Mouse (Mus musculus): ENCODE data around the gene Prnp. TPM values are rescaled to one million over a fixed set of nuclear protein-coding genes. Genes with fewer than 3 reads are reported as not detected.

Gene Prnp
- polyA plus RNA-seq, 1 experiment = 8.8 TPM

DNA sequence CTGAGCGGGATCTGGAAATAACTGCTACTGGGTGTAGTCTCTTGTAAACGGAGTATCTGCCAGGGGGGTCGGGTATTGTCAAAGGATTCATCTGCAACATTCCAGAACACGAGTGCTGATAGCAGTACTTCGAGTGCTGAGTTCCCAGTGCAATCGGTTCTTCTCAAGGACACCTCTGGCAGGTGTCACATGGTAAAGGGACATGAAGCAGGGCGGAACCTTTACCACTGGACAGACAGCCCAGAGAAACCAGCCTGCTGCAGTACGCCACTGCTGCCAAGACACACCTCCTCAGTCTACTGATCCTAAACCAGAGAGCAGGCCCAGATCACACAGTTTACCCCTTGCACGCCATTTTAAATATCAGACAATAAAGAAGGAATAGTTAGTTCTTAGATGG lies 45.1 kb downstream of the Prnp start:
- H3K9me3 ChIP-seq = no peaks in the 10 kb centered on the region
- TF ChIP-seq GATA1 (IDR thresholded peaks at IDR 0.05; ENCODE audit: borderline replicate concordance, low read length) (no peak), FLI1 (IDR thresholded peaks at IDR 0.05; ENCODE audit: low read length) (no peak)
- peak overlapping the region; percentile 80 for H3K4me3 ChIP-seq (replicated peaks)
- no peaks in the 10 kb centered on the region for H3K36me3 ChIP-seq (replicated peaks; ENCODE audit: low read length)
- H3K4me1 ChIP-seq = peaks cover 27% of the 10 kb centered on the region
- H3K27me3 ChIP-seq (replicated peaks) = peaks cover 65% of the 10 kb centered on the region

DNA sequence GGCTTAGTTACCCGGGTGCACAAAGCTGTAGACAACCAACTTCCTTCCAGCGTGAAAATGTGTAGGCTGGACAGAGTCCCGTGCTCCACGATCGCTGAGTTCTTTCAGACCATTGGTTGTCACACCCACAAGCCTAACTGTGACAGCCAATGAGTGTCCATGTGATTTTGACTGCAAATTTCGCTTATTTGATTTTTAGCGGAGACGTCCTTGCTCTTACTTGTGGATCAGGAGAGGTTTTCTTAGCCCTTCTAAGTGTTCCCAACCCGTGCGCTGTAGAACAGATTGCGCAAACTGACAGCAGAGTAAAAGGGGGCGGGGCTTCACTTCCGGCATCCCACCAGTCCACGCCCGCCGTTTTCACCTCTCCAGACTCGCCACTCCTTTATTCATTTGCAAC lies 45.5 kb downstream of the Prnp start:
- Histone ChIP-seq H3K36me3 (replicated peaks; ENCODE audit: low read length) (no peaks in the 10 kb centered on the region), H3K4me1 (peaks cover 23% of the 10 kb centered on the region), H3K4me3 (replicated peaks) (peak overlapping the region; percentile 80), H3K9me3 (no peaks in the 10 kb centered on the region), H3K27me3 (replicated peaks) (peaks cover 63% of the 10 kb centered on the region)
- TF ChIP-seq FLI1 (IDR thresholded peaks at IDR 0.05; ENCODE audit: low read length) (no peak), GATA1 (IDR thresholded peaks at IDR 0.05; ENCODE audit: borderline replicate concordance, low read length) (no peak)

DNA sequence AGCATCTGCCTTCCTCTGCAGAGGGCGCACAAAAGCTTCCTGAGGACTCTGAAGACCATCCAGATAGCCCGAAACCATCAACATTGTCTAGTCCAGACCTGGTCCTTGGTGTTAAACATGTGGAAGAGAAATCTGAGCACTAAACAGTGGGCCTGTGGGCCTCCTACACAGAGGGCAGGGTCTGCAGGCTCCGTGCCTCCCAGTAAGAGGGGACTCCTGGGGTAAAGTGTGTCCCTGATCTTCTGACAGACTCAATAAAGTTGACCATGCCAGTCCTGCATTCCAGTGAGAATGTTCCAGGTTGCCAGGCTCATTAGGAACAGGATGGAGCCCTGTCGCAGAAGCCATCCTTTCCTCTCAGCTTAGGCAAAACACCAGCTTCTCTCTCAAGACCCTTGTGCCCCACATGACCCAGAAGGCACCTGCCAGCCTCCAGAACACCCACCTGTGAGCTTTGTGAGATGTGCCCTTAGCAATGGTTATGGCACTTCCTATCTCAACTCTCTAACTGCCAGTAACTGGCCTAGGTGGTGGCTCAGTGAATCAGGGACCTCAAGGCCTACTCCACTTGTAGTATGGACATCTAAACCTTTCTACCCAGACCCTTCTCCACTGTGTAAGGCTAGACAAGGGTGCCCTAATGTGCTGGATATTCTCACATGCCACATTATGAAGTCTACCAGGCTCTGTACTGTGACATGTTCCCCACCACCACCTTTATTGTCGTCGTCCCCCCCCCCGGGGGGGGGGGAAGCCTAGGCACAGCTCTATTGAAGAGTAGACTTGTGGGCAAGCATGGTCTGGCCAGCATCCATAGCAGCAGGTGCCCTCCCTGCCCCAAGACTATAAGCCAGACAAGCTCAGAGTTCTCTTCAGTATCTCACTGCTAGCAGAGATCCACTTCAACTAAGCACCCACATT lies 46.9 kb downstream of the Prnp start:
- no peak for TF ChIP-seq GATA1 (IDR thresholded peaks at IDR 0.05; ENCODE audit: borderline replicate concordance, low read length)
- TF ChIP-seq FLI1 (IDR thresholded peaks at IDR 0.05; ENCODE audit: low read length) = no peak
- Histone ChIP-seq H3K9me3 (peaks cover under 1% of the 10 kb centered on the region; the same call in 1 of the 2 replicates), H3K4me3 (replicated peaks) (no peak overlapping the region), H3K36me3 (replicated peaks; ENCODE audit: low read length) (no peaks in the 10 kb centered on the region), H3K27me3 (replicated peaks) (peaks cover 57% of the 10 kb centered on the region), H3K4me1 (peaks cover 17% of the 10 kb centered on the region)

DNA sequence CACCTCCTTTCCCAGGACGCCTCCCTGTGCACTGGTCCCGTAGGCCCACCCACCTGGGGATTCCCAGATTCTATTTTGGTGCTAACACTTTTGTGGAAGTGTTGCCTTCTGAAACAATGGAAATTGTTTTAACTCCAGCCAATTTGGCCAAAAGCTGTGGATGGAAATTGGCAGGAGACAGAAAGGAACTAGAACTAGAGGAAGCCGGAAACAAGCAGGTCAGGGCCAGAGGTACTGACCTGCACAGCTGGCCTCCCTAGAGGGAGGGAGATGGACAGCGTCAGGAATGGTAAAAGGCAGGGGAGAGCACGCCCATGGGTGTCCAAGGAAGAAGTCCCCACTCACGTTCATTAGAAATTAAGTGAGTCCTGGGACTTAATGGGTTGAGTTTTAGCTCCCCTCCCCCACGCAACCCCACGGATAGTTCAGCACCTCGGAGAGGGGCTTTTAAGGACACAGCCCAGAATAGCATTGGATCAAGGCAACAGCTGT lies 48.0 kb downstream of the Prnp start:
- Histone ChIP-seq H3K27me3 (replicated peaks) (peaks cover 50% of the 10 kb centered on the region), H3K9me3 (peaks cover 8% of the 10 kb centered on the region), H3K4me1 (peaks cover 17% of the 10 kb centered on the region), H3K36me3 (replicated peaks; ENCODE audit: low read length) (no peaks in the 10 kb centered on the region), H3K4me3 (replicated peaks) (no peak overlapping the region)
- TF ChIP-seq GATA1 (IDR thresholded peaks at IDR 0.05; ENCODE audit: borderline replicate concordance, low read length) = no peak

DNA sequence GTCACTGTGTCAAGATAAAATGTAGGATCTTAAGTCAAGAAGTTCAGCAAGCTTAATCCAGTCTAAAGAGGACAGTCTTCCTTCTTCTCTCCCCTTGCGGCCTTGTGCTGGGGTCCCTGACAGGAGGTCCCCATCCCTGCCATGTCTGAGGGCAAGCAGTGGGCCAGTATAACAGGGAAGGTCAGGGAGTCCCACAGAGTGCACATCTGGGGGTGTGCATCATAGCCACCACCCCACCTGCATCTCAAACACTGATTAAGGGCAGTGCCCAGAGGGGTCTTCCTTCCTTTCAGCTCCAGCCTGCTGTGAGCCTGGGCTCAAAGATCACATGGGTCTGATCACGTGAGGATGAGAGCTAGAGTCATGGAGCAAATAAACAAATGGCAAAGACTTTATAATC lies 51.9 kb downstream of the Prnp start:
- Histone ChIP-seq H3K9me3 (peaks cover 8% of the 10 kb centered on the region), H3K27me3 (replicated peaks) (peaks cover 17% of the 10 kb centered on the region), H3K36me3 (replicated peaks; ENCODE audit: low read length) (no peaks in the 10 kb centered on the region), H3K4me3 (replicated peaks) (no peak overlapping the region), H3K4me1 (no peaks in the 10 kb centered on the region)
- no peak for TF ChIP-seq GATA1 (IDR thresholded peaks at IDR 0.05; ENCODE audit: borderline replicate concordance, low read length)
- no peak for TF ChIP-seq FLI1 (IDR thresholded peaks at IDR 0.05; ENCODE audit: low read length)

DNA sequence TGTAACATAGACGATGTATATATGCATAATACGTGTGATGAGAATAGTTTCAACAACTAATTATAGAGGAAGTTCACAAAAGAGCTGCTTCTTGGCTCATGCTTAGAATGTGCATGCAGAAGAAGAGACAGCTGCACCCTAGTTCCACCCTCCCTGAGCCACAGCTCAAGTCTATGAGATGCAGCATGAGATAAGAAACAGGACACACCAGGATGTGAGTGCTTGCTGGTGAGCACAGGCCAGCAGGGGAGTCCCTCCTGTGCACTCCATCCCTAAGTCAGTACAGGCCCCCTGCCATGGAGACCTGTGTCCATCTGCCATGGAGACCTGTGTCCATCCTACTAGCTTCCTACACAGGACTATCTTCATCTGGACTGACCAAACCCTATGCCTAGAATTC lies 60.9 kb downstream of the Prnp start:
- Histone ChIP-seq H3K27me3 (replicated peaks) (peaks cover 13% of the 10 kb centered on the region), H3K4me3 (replicated peaks) (no peak overlapping the region), H3K4me1 (no peaks in the 10 kb centered on the region), H3K9me3 (no peaks in the 10 kb centered on the region), H3K36me3 (replicated peaks; ENCODE audit: low read length) (no peaks in the 10 kb centered on the region)
- no peak for TF ChIP-seq FLI1 (IDR thresholded peaks at IDR 0.05; ENCODE audit: low read length)
- no peak for TF ChIP-seq GATA1 (IDR thresholded peaks at IDR 0.05; ENCODE audit: borderline replicate concordance, low read length)

DNA sequence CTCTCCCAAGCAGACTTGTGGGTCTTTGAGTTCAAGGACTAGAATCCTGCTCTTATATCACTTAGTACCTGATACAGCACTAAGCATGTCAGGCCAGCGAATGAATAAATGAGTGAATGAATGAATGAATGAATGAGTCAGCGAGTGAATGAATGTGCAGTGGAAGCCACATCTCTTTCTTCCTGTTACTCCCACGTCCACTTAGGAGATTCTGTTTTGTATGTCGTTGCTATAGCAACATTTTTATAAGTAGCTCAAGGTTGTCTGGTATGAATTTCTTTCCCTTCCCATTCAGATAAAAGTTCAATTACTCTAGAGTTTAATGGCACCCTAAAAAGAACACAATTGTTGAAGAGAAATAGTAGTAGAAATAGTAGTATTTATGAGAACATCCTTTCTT lies 61.4 kb downstream of the Prnp start:
- TF ChIP-seq FLI1 (IDR thresholded peaks at IDR 0.05; ENCODE audit: low read length) (no peak), GATA1 (IDR thresholded peaks at IDR 0.05; ENCODE audit: borderline replicate concordance, low read length) (no peak)

DNA sequence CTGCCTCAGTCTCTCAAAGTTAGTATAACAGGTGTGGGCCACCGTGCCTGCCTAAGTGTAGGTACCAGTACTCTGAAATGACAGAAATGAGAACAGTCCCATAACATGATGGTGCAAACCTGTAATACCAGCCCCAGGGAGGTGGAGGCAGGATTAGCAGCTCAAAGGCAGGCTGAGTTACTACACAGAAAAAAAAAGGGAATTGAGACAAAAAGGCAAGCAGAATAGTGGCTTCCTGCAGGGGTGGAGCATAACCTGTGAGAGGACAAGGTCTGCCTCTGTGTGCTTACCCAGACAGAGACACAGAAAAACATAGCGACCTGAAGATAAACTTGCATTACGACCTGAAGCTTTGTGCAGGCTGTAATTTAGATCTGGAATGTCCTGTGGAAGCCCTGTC lies 66.9 kb downstream of the Prnp start:
- Histone ChIP-seq H3K9me3 (peaks cover 18% of the 10 kb centered on the region), H3K36me3 (replicated peaks; ENCODE audit: low read length) (no peaks in the 10 kb centered on the region), H3K27me3 (replicated peaks) (peaks cover 28% of the 10 kb centered on the region), H3K4me1 (peaks cover 5% of the 10 kb centered on the region; the same call in 1 of the 2 replicates), H3K4me3 (replicated peaks) (no peak overlapping the region)
- TF ChIP-seq GATA1 (IDR thresholded peaks at IDR 0.05; ENCODE audit: borderline replicate concordance, low read length) = no peak
- no peak for TF ChIP-seq FLI1 (IDR thresholded peaks at IDR 0.05; ENCODE audit: low read length)

More for the DNA sequence above, 61.4 kb downstream of the Prnp start:
- H3K4me3 ChIP-seq (replicated peaks) = no peak overlapping the region
- H3K27me3 ChIP-seq (replicated peaks) = peaks cover 13% of the 10 kb centered on the region
- no peaks in the 10 kb centered on the region for H3K36me3 ChIP-seq (replicated peaks; ENCODE audit: low read length)
- no peaks in the 10 kb centered on the region for H3K9me3 ChIP-seq
- no peaks in the 10 kb centered on the region for H3K4me1 ChIP-seq

DNA sequence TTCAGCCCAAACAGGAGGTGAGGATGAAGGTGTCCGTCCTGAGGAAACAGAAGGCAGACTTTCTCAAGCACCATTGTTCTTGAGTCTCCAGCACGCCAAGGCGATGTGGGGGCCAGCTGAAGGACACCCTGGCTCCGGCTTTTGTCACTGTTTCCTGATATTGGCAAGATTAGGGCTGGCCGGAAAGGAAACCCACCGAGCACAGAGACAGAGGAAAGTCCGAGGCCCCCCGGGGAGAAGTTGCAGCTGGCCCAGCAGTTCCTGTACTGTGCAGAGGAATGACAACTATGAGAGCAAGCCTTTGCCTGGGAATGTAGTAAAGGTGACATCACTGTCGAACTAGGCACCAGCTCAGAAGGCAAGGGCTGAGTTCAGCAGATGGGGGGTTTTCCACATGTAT lies 71.1 kb downstream of the Prnp start:
- no peak for TF ChIP-seq FLI1 (IDR thresholded peaks at IDR 0.05; ENCODE audit: low read length)
- TF ChIP-seq GATA1 (IDR thresholded peaks at IDR 0.05; ENCODE audit: borderline replicate concordance, low read length) = no peak
- H3K9me3 ChIP-seq = peaks cover 18% of the 10 kb centered on the region
- no peak overlapping the region for H3K4me3 ChIP-seq (replicated peaks)

DNA sequence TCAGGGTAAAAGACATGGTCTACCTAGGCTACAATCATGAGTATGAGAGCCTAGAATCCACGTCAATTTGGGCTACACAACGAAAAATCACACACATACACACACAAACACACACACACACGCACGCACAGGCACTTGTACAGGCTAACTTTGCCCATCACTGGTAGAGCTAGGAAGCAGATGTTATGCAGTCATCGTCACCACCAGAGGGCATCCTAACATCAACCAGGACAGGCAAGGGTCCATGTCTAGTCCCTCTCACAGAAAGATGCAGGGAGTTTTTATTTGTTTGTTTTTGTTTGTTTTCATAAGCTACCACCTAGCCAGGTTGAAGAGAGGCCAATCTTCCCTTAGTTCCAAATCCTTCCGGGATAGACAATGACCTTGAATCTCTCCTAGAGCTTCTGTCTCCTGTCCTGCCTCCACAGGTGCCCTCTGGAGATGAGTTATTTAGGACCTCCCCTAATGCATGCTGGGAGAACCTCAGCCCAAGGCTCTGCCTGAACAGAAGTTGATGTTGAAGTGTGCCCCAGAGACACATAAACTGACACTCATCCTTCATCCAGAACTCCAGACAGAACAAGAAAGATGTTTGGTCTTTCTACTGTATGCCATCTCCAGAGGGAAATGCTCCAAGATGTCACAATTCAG lies 72.9 kb downstream of the Prnp start:
- H3K4me1 ChIP-seq = peaks cover 5% of the 10 kb centered on the region; the same call in 1 of the 2 replicates
- TF ChIP-seq FLI1 (IDR thresholded peaks at IDR 0.05; ENCODE audit: low read length) (no peak), GATA1 (IDR thresholded peaks at IDR 0.05; ENCODE audit: borderline replicate concordance, low read length) (no peak)
- H3K27me3 ChIP-seq (replicated peaks) = peaks cover 36% of the 10 kb centered on the region
- H3K9me3 ChIP-seq = peaks cover 6% of the 10 kb centered on the region
- H3K4me3 ChIP-seq (replicated peaks) = no peak overlapping the region
- no peaks in the 10 kb centered on the region for H3K36me3 ChIP-seq (replicated peaks; ENCODE audit: low read length)

More for the DNA sequence above, 71.1 kb downstream of the Prnp start:
- Histone ChIP-seq H3K36me3 (replicated peaks; ENCODE audit: low read length) (no peaks in the 10 kb centered on the region), H3K4me1 (peaks cover 5% of the 10 kb centered on the region; the same call in 1 of the 2 replicates), H3K27me3 (replicated peaks) (peaks cover 35% of the 10 kb centered on the region)

Measured in megakaryocyte, embryonic 14.5 days (primary cell).